ENCODE assay signal across 14 mouse cellular contexts in genomic region chrX:10422440-10422839, GRCm38 (mm10).
DNase-seq lines count a peak whose midpoint lies in the region; ATAC-seq lines count a peak whose summit lies in the region.
"Had no signal": no experiment of that assay in that cellular context is flagged by ENCODE, and none has a peak within 500 bp of the region (broad histone marks: within the 10 kb centered on the region; RNA-seq: fewer than 3 reads in every experiment).

No protein-coding gene starts in this region.

- H3K4me3 ChIP-seq in hindbrain, embryonic 16.5 days (ENCODE audit: low read length), result no peak overlapping the region
- H3K4me3 ChIP-seq in hindbrain, embryonic 11.5 days (ENCODE audit: low read depth, low read length), result no peak overlapping the region
- no peak overlapping the region for H3K4me3 ChIP-seq in midbrain, embryonic 14.5 days (replicated peaks; ENCODE audit: low read depth, low read length)
- H3K4me3 ChIP-seq in midbrain, embryonic 16.5 days (ENCODE audit: low read depth, low read length), result no peak overlapping the region
- H3K4me3 ChIP-seq: limb, embryonic 12.5 days; midbrain, embryonic 13.5 days had no signal

- no peaks in the 10 kb centered on the region for H3K4me1 ChIP-seq in hindbrain, embryonic 16.5 days (ENCODE audit: control insufficient read depth, insufficient read depth, low read depth, low read length)
- H3K4me1 ChIP-seq in hindbrain, embryonic 11.5 days (replicated peaks; ENCODE audit: control insufficient read depth, insufficient read depth, low read length), result no peaks in the 10 kb centered on the region
- no peaks in the 10 kb centered on the region for H3K4me1 ChIP-seq in midbrain, embryonic 14.5 days (ENCODE audit: control insufficient read depth, insufficient read depth, low read length)
- H3K4me1 ChIP-seq in midbrain, embryonic 16.5 days (ENCODE audit: control insufficient read depth, insufficient read depth, low read length), result no peaks in the 10 kb centered on the region
- H3K4me1 ChIP-seq: limb, embryonic 12.5 days; midbrain, embryonic 13.5 days had no signal

- H3K27me3 ChIP-seq in hindbrain, embryonic 16.5 days (replicated peaks; ENCODE audit: control insufficient read depth, insufficient read depth, low read length), result no peaks in the 10 kb centered on the region
- no peaks in the 10 kb centered on the region for H3K27me3 ChIP-seq in hindbrain, embryonic 11.5 days (ENCODE audit: control insufficient read depth, insufficient read depth, low read length)
- H3K27me3 ChIP-seq in midbrain, embryonic 14.5 days (ENCODE audit: control insufficient read depth, insufficient read depth, low read length), result no peaks in the 10 kb centered on the region
- H3K27me3 ChIP-seq in midbrain, embryonic 16.5 days (ENCODE audit: control insufficient read depth, insufficient read depth, low read depth, low read length), result no peaks in the 10 kb centered on the region
- H3K27me3 ChIP-seq: limb, embryonic 12.5 days; midbrain, embryonic 13.5 days had no signal

- no peak overlapping the region for H3K27ac ChIP-seq in hindbrain, embryonic 16.5 days (ENCODE audit: low read depth, low read length)
- no peak overlapping the region for H3K27ac ChIP-seq in hindbrain, embryonic 11.5 days (ENCODE audit: low read depth, low read length)
- no peak overlapping the region for H3K27ac ChIP-seq in midbrain, embryonic 14.5 days (replicated peaks; ENCODE audit: low read depth, low read length)
- no peak overlapping the region for H3K27ac ChIP-seq in midbrain, embryonic 16.5 days (ENCODE audit: low read length)
- H3K27ac ChIP-seq: limb, embryonic 12.5 days; midbrain, embryonic 13.5 days had no signal

- DNase-seq in hindbrain, embryonic 11.5 days (ENCODE audit: low spot score), result no peak
- DNase-seq in midbrain, embryonic 14.5 days, result peak; percentile 2
- DNase-seq in brain, embryonic 18.5 days (ENCODE audit: low read depth, low spot score), result peak; percentile 20
- DNase-seq in kidney, postnatal 14 days, result peak; percentile 31
- no peak for DNase-seq in yolk sac, embryonic 10.5 days (ENCODE audit: low spot score)
- DNase-seq: adrenal gland, postnatal 25 days; embryo, embryonic 11 days; heart, adult 11 months; heart, postnatal 36 days had no signal

- ATAC-seq in hindbrain, embryonic 16.5 days, result peak; percentile 80
- no peak for ATAC-seq in hindbrain, embryonic 11.5 days (ENCODE audit: low FRiP score)
- no peak for ATAC-seq in midbrain, embryonic 14.5 days (ENCODE audit: low FRiP score, low TSS enrichment)
- no peak for ATAC-seq in midbrain, embryonic 16.5 days
- ATAC-seq: CD4-positive, CD25-positive, alpha-beta regulatory T cell, adult 4 months; midbrain, embryonic 13.5 days had no signal

- no peak overlapping the region for H3K4me2 ChIP-seq in hindbrain, embryonic 16.5 days (ENCODE audit: low read length)
- no peak overlapping the region for H3K4me2 ChIP-seq in hindbrain, embryonic 11.5 days (replicated peaks; ENCODE audit: low read depth, low read length)
- H3K4me2 ChIP-seq in midbrain, embryonic 14.5 days (ENCODE audit: low read length), result no peak overlapping the region
- no peak overlapping the region for H3K4me2 ChIP-seq in midbrain, embryonic 16.5 days (ENCODE audit: low read length)
- H3K4me2 ChIP-seq: limb, embryonic 12.5 days; midbrain, embryonic 13.5 days had no signal

- no peaks in the 10 kb centered on the region for H3K9me3 ChIP-seq in hindbrain, embryonic 16.5 days (ENCODE audit: control insufficient read depth, low read length)
- no peaks in the 10 kb centered on the region for H3K9me3 ChIP-seq in hindbrain, embryonic 11.5 days (ENCODE audit: control insufficient read depth, low read length)
- no peaks in the 10 kb centered on the region for H3K9me3 ChIP-seq in midbrain, embryonic 14.5 days (ENCODE audit: control insufficient read depth, low read length)
- H3K9me3 ChIP-seq in midbrain, embryonic 16.5 days (replicated peaks; ENCODE audit: control insufficient read depth, low read length, poor library complexity, severe bottlenecking), result no peaks in the 10 kb centered on the region
- H3K9me3 ChIP-seq: limb, embryonic 12.5 days; midbrain, embryonic 13.5 days had no signal

- no peaks in the 10 kb centered on the region for H3K36me3 ChIP-seq in hindbrain, embryonic 16.5 days (ENCODE audit: control insufficient read depth, insufficient read depth, low read length)
- no peaks in the 10 kb centered on the region for H3K36me3 ChIP-seq in hindbrain, embryonic 11.5 days (ENCODE audit: control insufficient read depth, insufficient read depth, low read length)
- H3K36me3 ChIP-seq in midbrain, embryonic 14.5 days (ENCODE audit: control insufficient read depth, insufficient read depth, low read length), result no peaks in the 10 kb centered on the region
- H3K36me3 ChIP-seq in midbrain, embryonic 16.5 days (ENCODE audit: control insufficient read depth, insufficient read depth, low read length), result no peaks in the 10 kb centered on the region
- H3K36me3 ChIP-seq: limb, embryonic 12.5 days; midbrain, embryonic 13.5 days had no signal

- WGBS in hindbrain, embryonic 16.5 days, result 42% methylated on average over 2 of the region's 2 CpGs
- 62% methylated on average over 2 of the region's 2 CpGs for WGBS in hindbrain, embryonic 11.5 days
- WGBS in midbrain, embryonic 14.5 days, result 86% methylated on average over 2 of the region's 2 CpGs
- 62% methylated on average over 2 of the region's 2 CpGs for whole genome bisulfite sequencing in midbrain, embryonic 16.5 days

- no peak overlapping the region for H3K9ac ChIP-seq in hindbrain, embryonic 16.5 days (ENCODE audit: low read depth, low read length)
- no peak overlapping the region for H3K9ac ChIP-seq in hindbrain, embryonic 11.5 days (ENCODE audit: low read depth, low read length)
- H3K9ac ChIP-seq in midbrain, embryonic 14.5 days (replicated peaks; ENCODE audit: low read length), result no peak overlapping the region
- H3K9ac ChIP-seq in midbrain, embryonic 16.5 days (ENCODE audit: low read depth, low read length), result no peak overlapping the region
- H3K9ac ChIP-seq: limb, embryonic 12.5 days; midbrain, embryonic 13.5 days had no signal

Comparison
In these comparisons a context has a peak if more than half of its experiments do, and no peak if none do; other contexts are left out.
1. DNase-seq: peak in midbrain, embryonic 14.5 days (single experiment), brain, embryonic 18.5 days (single experiment) and kidney, postnatal 14 days (single experiment); none in hindbrain, embryonic 11.5 days (single experiment) and yolk sac, embryonic 10.5 days (single experiment).